Mouse (Mus musculus) left cerebral cortex, adult 11 months (tissue): Measurements from ENCODE around the gene Klf8.

Source experiments
- DNase-seq: peaks from one replicate; pipeline ENCODE4 v3.0.0; 2022; ENCODE audit warnings: low spot score

The Klf8 gene

GRCm38 (mm10) chrX:153439573-153439972 lies 202.3 kb downstream of the Klf8 start:
- DNase-seq: no peak

GRCm38 (mm10) chrX:153440018-153440417 lies 202.8 kb downstream of the Klf8 start:
- DNase-seq: no peak
